8 mouse cellular contexts compared by ENCODE assay signal in the genomic region with DNA sequence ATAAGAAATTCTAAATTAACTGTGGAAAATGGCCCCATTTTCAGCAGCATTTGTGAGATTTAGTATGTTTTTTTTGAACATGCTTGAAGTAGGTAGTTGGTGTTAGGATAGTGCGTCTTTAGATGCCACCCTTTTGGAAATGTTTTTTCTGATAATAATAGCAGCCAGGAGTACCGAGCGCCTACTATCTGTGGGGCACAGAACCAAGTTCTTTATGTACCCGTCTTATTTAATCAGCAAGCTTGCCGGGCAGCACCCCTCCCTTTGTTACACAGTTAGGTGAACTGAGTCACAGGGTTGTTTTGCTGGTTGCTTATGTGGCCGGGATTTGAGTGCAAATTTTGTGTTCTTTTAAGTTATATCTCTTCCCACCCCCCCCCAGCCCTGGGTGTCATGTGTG. TPM values are rescaled to one million over a fixed set of nuclear protein-coding genes. Genes with fewer than 3 reads are reported as not detected.
DNase-seq lines count a peak whose midpoint lies in the region; ATAC-seq and TF ChIP-seq lines count a peak whose summit lies in the region.

No protein-coding gene starts in this region.

- H3K36me3 ChIP-seq in embryonic facial prominence, embryonic 13.5 days = peaks cover 55% of the 10 kb centered on the region
- peaks cover 19% of the 10 kb centered on the region for H3K36me3 ChIP-seq in limb, embryonic 11.5 days (ENCODE audit: control insufficient read depth, insufficient read depth, low read length)
- peaks cover 29% of the 10 kb centered on the region for H3K36me3 ChIP-seq in neural tube, embryonic 14.5 days (ENCODE audit: control insufficient read depth, insufficient read depth, low read length)

- H3K27ac ChIP-seq in layer of hippocampus, adult 2 months = peak overlapping the region; percentile 93
- no peak overlapping the region for H3K27ac ChIP-seq in embryonic facial prominence, embryonic 13.5 days
- H3K27ac ChIP-seq in limb, embryonic 11.5 days (replicated peaks; ENCODE audit: low read depth, low read length) = no peak overlapping the region
- H3K27ac ChIP-seq in neural tube, embryonic 14.5 days (ENCODE audit: low read depth, low read length) = no peak overlapping the region

- H3K9ac ChIP-seq in embryonic facial prominence, embryonic 13.5 days = peak overlapping the region; percentile 97
- H3K9ac ChIP-seq in limb, embryonic 11.5 days (ENCODE audit: low read length) = no peak overlapping the region
- H3K9ac ChIP-seq in neural tube, embryonic 14.5 days (replicated peaks; ENCODE audit: low read depth, low read length) = peak overlapping the region; percentile 94; the same call in 1 of the 2 replicates

- H3K4me2 ChIP-seq in embryonic facial prominence, embryonic 13.5 days = peak overlapping the region; percentile 74
- H3K4me2 ChIP-seq in limb, embryonic 11.5 days (ENCODE audit: low read depth, severe bottlenecking) = peak overlapping the region; percentile 37
- peak overlapping the region; percentile 71 for H3K4me2 ChIP-seq in neural tube, embryonic 14.5 days (ENCODE audit: low read depth, low read length)

- no peaks in the 10 kb centered on the region for H3K9me3 ChIP-seq in embryonic facial prominence, embryonic 13.5 days
- H3K9me3 ChIP-seq in limb, embryonic 11.5 days (ENCODE audit: control insufficient read depth, low read length) = no peaks in the 10 kb centered on the region
- H3K9me3 ChIP-seq in neural tube, embryonic 14.5 days (ENCODE audit: control insufficient read depth, low read length) = no peaks in the 10 kb centered on the region

- WGBS in embryonic facial prominence, embryonic 13.5 days = 69% methylated on average over 6 of the region's 6 CpGs
- 79% methylated on average over 6 of the region's 6 CpGs for WGBS in limb, embryonic 11.5 days
- WGBS in neural tube, embryonic 14.5 days = 78% methylated on average over 6 of the region's 6 CpGs

- no peak for DNase-seq in layer of hippocampus, adult 2 months (ENCODE audit: low spot score in 2 of 2)
- no peak for DNase-seq in layer of hippocampus, postnatal 14 days (ENCODE audit: low spot score in 2 of 2)
- DNase-seq in limb, embryonic 11.5 days (ENCODE audit: low spot score) = no peak
- DNase-seq in layer of hippocampus, adult 9-10 months (ENCODE audit: low spot score) = no peak
- no peak for DNase-seq in frontal cortex, postnatal 14 days (ENCODE audit: low spot score in 2 of 2)
- DNase-seq in left cerebral cortex, postnatal 36 days (ENCODE audit: low spot score in 2 of 2) = no peak

- peaks cover 12% of the 10 kb centered on the region for H3K4me1 ChIP-seq in embryonic facial prominence, embryonic 13.5 days
- no peaks in the 10 kb centered on the region for H3K4me1 ChIP-seq in limb, embryonic 11.5 days (ENCODE audit: control insufficient read depth, insufficient read depth, low read length)
- peaks cover 12% of the 10 kb centered on the region; the same call in 1 of the 2 replicates for H3K4me1 ChIP-seq in neural tube, embryonic 14.5 days (ENCODE audit: control insufficient read depth, insufficient read depth, low read length)

- TF ChIP-seq CTCF in layer of hippocampus, adult 2 months (conservative IDR thresholded peaks at IDR 0.05) = peak; percentile 45

- intact Hi-C loops in left cerebral cortex, postnatal 36 days (cut with DNase I) = loop anchor here (10.0 kb wide), 1 partner anchor 1436 kb away; the partner anchor contains the start of gene Cnot3

- ATAC-seq in embryonic facial prominence, embryonic 13.5 days (ENCODE audit: insufficient number of reproducible peaks, insufficient read depth, low FRiP score, low TSS enrichment, low read depth) = no peak
- ATAC-seq in limb, embryonic 11.5 days (ENCODE audit: insufficient number of reproducible peaks, low FRiP score, low TSS enrichment, low read depth) = no peak
- ATAC-seq in neural tube, embryonic 14.5 days (ENCODE audit: low read depth) = no peak

- peak overlapping the region; percentile 83 for H3K4me3 ChIP-seq in layer of hippocampus, adult 2 months
- H3K4me3 ChIP-seq in embryonic facial prominence, embryonic 13.5 days = peak overlapping the region; percentile 99
- H3K4me3 ChIP-seq in limb, embryonic 11.5 days (ENCODE audit: low read depth, low read length) = peak overlapping the region; percentile 96
- peak overlapping the region; percentile 93 for H3K4me3 ChIP-seq in neural tube, embryonic 14.5 days (ENCODE audit: low read depth, low read length)

- no peaks in the 10 kb centered on the region for H3K27me3 ChIP-seq in embryonic facial prominence, embryonic 13.5 days
- H3K27me3 ChIP-seq in limb, embryonic 11.5 days (ENCODE audit: control insufficient read depth, insufficient read depth, low read length) = no peaks in the 10 kb centered on the region
- H3K27me3 ChIP-seq in neural tube, embryonic 14.5 days (ENCODE audit: control insufficient read depth, insufficient read depth, low read length) = no peaks in the 10 kb centered on the region; the same call in 1 of the 2 replicates

RNA-seq across cellular contexts. Expression of gene Epn1, which starts 1.2 kb away (rescaled TPM):
- 100 to 1,000 TPM; 540 to 559 TPM for total RNA-seq in layer of hippocampus, adult 2 months (2021)
- 100 to 1,000 TPM; 479 to 480 TPM for total RNA-seq in layer of hippocampus, postnatal 14 days (2021)
- 63.8 and 70.5 TPM in 2 replicates for polyA plus RNA-seq in embryonic facial prominence, embryonic 13.5 days (2015; fragmentation: Nextera tagmentation; extraction: Ambion mirVana)
- polyA plus RNA-seq in limb, embryonic 11.5 days (2014; fragmentation: Nextera tagmentation; extraction: Ambion mirVana) = 60.1 and 62.2 TPM in 2 replicates
- 97.9 and 112 TPM in 2 replicates for polyA plus RNA-seq in neural tube, embryonic 14.5 days (2014; fragmentation: Nextera tagmentation; extraction: Ambion mirVana)
- total RNA-seq in left cerebral cortex, postnatal 36 days (2021) = 100 to 1,000 TPM; 435 to 530 TPM

RNA-seq across cellular contexts. Expression of gene U2af2, which starts 19.3 kb away (rescaled TPM):
- total RNA-seq in layer of hippocampus, adult 2 months (2021) = 100 to 1,000 TPM; 185 to 192 TPM
- 100 to 1,000 TPM; 163 to 176 TPM for total RNA-seq in layer of hippocampus, postnatal 14 days (2021)
- 137 and 155 TPM in 2 replicates for polyA plus RNA-seq in embryonic facial prominence, embryonic 13.5 days (2015; fragmentation: Nextera tagmentation; extraction: Ambion mirVana)
- polyA plus RNA-seq in limb, embryonic 11.5 days (2014; fragmentation: Nextera tagmentation; extraction: Ambion mirVana) = 193 and 203 TPM in 2 replicates
- 83.0 and 84.2 TPM in 2 replicates for polyA plus RNA-seq in neural tube, embryonic 14.5 days (2014; fragmentation: Nextera tagmentation; extraction: Ambion mirVana)
- 100 to 1,000 TPM; 162 to 183 TPM for total RNA-seq in left cerebral cortex, postnatal 36 days (2021)

RNA-seq across cellular contexts. Expression of gene Zfp580, which starts 29.9 kb away (rescaled TPM):
- 10 to 100 TPM; 34.1 to 35.7 TPM for total RNA-seq in layer of hippocampus, adult 2 months (2021)
- 10 to 100 TPM; 57.8 to 63.2 TPM for total RNA-seq in layer of hippocampus, postnatal 14 days (2021)
- polyA plus RNA-seq in embryonic facial prominence, embryonic 13.5 days (2015; fragmentation: Nextera tagmentation; extraction: Ambion mirVana) = 44.7 and 45.9 TPM in 2 replicates
- polyA plus RNA-seq in limb, embryonic 11.5 days (2014; fragmentation: Nextera tagmentation; extraction: Ambion mirVana) = 31.8 and 32.9 TPM in 2 replicates
- 102 and 111 TPM in 2 replicates for polyA plus RNA-seq in neural tube, embryonic 14.5 days (2014; fragmentation: Nextera tagmentation; extraction: Ambion mirVana)
- 10 to 100 TPM; 27.4 to 35.7 TPM for total RNA-seq in left cerebral cortex, postnatal 36 days (2021)

RNA-seq across cellular contexts. Expression of gene Rfpl4, which starts 35.5 kb away (rescaled TPM):
- total RNA-seq in layer of hippocampus, adult 2 months (2021) = not detected
- not detected for total RNA-seq in layer of hippocampus, postnatal 14 days (2021)
- not detected in 2 replicates for polyA plus RNA-seq in embryonic facial prominence, embryonic 13.5 days (2015; fragmentation: Nextera tagmentation; extraction: Ambion mirVana)
- not detected in 2 replicates for polyA plus RNA-seq in limb, embryonic 11.5 days (2014; fragmentation: Nextera tagmentation; extraction: Ambion mirVana)
- polyA plus RNA-seq in neural tube, embryonic 14.5 days (2014; fragmentation: Nextera tagmentation; extraction: Ambion mirVana) = not detected in 2 replicates
- not detected for total RNA-seq in left cerebral cortex, postnatal 36 days (2021)

RNA-seq across cellular contexts. Expression of gene Zfp784, which starts 43.0 kb away (rescaled TPM):
- 1 to 10 TPM; 7.3 to 7.8 TPM for total RNA-seq in layer of hippocampus, adult 2 months (2021)
- total RNA-seq in layer of hippocampus, postnatal 14 days (2021) = 1 to 10 TPM; 5.3 to 7.0 TPM
- 5.6 and 5.9 TPM in 2 replicates for polyA plus RNA-seq in embryonic facial prominence, embryonic 13.5 days (2015; fragmentation: Nextera tagmentation; extraction: Ambion mirVana)
- 2.7 and 4.1 TPM in 2 replicates for polyA plus RNA-seq in limb, embryonic 11.5 days (2014; fragmentation: Nextera tagmentation; extraction: Ambion mirVana)
- 6.6 and 8.5 TPM in 2 replicates for polyA plus RNA-seq in neural tube, embryonic 14.5 days (2014; fragmentation: Nextera tagmentation; extraction: Ambion mirVana)
- total RNA-seq in left cerebral cortex, postnatal 36 days (2021) = 1 to 10 TPM; 5.3 to 5.7 TPM
